Comparison of ENCODE assay signal across 8 mouse cellular contexts in the genomic region with DNA sequence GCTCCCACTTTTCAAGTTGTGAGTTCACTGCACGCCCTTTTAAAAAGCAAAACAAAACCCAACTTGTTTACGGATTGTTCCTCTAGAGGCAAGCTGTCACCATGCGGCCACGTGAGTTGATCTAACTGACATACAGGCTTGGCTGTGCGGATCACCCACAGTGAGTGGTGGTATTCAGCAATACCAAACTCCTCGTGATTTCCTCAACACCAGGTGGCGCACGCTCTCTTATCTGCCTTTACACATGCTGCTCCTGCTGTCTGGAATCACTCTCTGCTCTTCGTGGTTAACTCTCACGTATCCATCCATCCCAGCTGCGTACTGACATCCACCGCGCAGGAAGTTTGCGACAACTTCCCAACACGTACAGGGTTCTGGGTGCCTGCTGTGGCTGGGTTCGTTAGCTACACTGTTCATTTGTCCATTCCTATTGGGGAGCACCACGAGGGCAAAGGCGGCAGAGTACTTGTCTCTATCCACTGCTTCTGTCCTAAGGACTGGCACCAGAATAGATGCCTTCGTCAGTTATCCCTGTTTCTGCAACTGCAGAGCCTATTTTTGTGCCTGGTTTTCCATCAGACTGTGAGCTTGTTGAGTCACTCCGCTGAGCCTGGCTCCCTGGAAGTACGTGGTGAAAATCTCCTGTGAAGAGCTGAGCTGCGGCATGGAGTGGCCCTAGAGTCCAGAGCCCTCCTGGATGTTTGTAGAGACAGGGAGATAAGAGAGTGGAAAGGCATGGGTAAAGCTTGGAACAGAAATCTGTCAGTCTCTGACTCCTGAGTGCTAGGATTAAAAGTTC. TPM values are rescaled to one million over a fixed set of nuclear protein-coding genes. Genes with fewer than 3 reads are reported as not detected.
DNase-seq lines count a peak whose midpoint lies in the region; ATAC-seq lines count a peak whose summit lies in the region.

No protein-coding gene starts in this region.

- peak; percentile 74 to 85 for DNase-seq in adrenal gland, adult 18-20 months (ENCODE audit: low spot score in 2 of 2)
- peak; percentile 91 for DNase-seq in embryo, embryonic 11 days
- peak; percentile 65 for DNase-seq in gastrocnemius, postnatal 25 days
- DNase-seq in left cerebral cortex, adult 9 months (ENCODE audit: low spot score in 2 of 2) = peak; percentile 57 to 94
- DNase-seq in right cerebral cortex, postnatal 10 days (ENCODE audit: low spot score in 2 of 2) = peak; percentile 94
- DNase-seq in urinary bladder, postnatal 14 days (ENCODE audit: low spot score) = peak; percentile 86

- ATAC-seq in inflammation-experienced regulatory T-cells, adult 6 months = peak; percentile 80
- ATAC-seq in megakaryocyte progenitor cell, adult 5-6 weeks (replicated peaks; ENCODE audit: poor library complexity) = peak; percentile 84

RNA-seq across cellular contexts. Expression of gene Glt8d2, which starts 23.8 kb away (rescaled TPM):
- total RNA-seq in adrenal gland, adult 18-20 months (2021) = 1 to 10 TPM; 2.0 to 2.6 TPM
- total RNA-seq in gastrocnemius, postnatal 25 days (2021) = 1 to 10 TPM; 2.2 to 3.2 TPM
- polyA plus RNA-seq in inflammation-experienced regulatory T-cells, adult 6 months (2017; shearing (Covaris generic)) = under 1 TPM in 2 of 3 experiments, not detected in 1; 0.48 to 0.71 TPM
- total RNA-seq in megakaryocyte progenitor cell, adult 5-6 weeks (2015) = 0.15 and 0.56 TPM in 2 replicates
- 0.87 and 1.2 TPM in 2 replicates for total RNA-seq in megakaryocyte progenitor cell, adult 5-6 weeks (2017)

RNA-seq across cellular contexts. Expression of gene Hcfc2, which starts 29.3 kb away (rescaled TPM):
- total RNA-seq in adrenal gland, adult 18-20 months (2021) = 10 to 100 TPM; 29.6 to 32.1 TPM
- 10 to 100 TPM; 20.9 to 24.5 TPM for total RNA-seq in gastrocnemius, postnatal 25 days (2021)
- 10 to 100 TPM; 27.9 to 33.4 (median 28.7) TPM for polyA plus RNA-seq in inflammation-experienced regulatory T-cells, adult 6 months (2017; shearing (Covaris generic))
- total RNA-seq in megakaryocyte progenitor cell, adult 5-6 weeks (2015) = 18.2 and 19.6 TPM in 2 replicates
- total RNA-seq in megakaryocyte progenitor cell, adult 5-6 weeks (2017) = 29.9 and 31.5 TPM in 2 replicates

RNA-seq across cellular contexts. Expression of gene Tdg, which starts 37.0 kb away (rescaled TPM):
- total RNA-seq in adrenal gland, adult 18-20 months (2021) = 10 to 100 TPM; 19.8 to 25.3 TPM
- 10 to 100 TPM; 16.5 to 16.7 TPM for total RNA-seq in gastrocnemius, postnatal 25 days (2021)
- 10 to 100 TPM; 16.5 to 46.4 (median 17.9) TPM for polyA plus RNA-seq in inflammation-experienced regulatory T-cells, adult 6 months (2017; shearing (Covaris generic))
- 44.7 and 49.4 TPM in 2 replicates for total RNA-seq in megakaryocyte progenitor cell, adult 5-6 weeks (2015)
- 84.1 and 125 TPM in 2 replicates for total RNA-seq in megakaryocyte progenitor cell, adult 5-6 weeks (2017)

RNA-seq across cellular contexts. Expression of gene 1190007I07Rik, which starts 43.6 kb away (rescaled TPM):
- 10 to 100 TPM; 21.1 to 21.9 TPM for total RNA-seq in adrenal gland, adult 18-20 months (2021)
- 10 to 100 TPM; 28.8 to 30.7 TPM for total RNA-seq in gastrocnemius, postnatal 25 days (2021)
- 10 to 100 TPM; 17.8 to 25.4 (median 23.0) TPM for polyA plus RNA-seq in inflammation-experienced regulatory T-cells, adult 6 months (2017; shearing (Covaris generic))
- 49.7 and 50.9 TPM in 2 replicates for total RNA-seq in megakaryocyte progenitor cell, adult 5-6 weeks (2015)
- total RNA-seq in megakaryocyte progenitor cell, adult 5-6 weeks (2017) = 70.9 and 103 TPM in 2 replicates

Comparison
In these comparisons a context has a peak if more than half of its experiments do, and no peak if none do; other contexts are left out.
1. Peak in every context shown above with its lines: DNase-seq and ATAC-seq.